Mouse (Mus musculus) embryonic facial prominence, embryonic 10.5 days (tissue): ENCODE measurements around the gene Antxrl. TPM values are rescaled to one million over a fixed set of nuclear protein-coding genes. Genes with fewer than 3 reads are reported as not detected.

Source experiments
- DNase-seq: peaks from one replicate; pipeline ENCODE4 v3.0.0-alpha.2; 2017; ENCODE audit warnings: low spot score
- H3K27ac ChIP-seq: fragments of 300-500 bp; sonication (generic); replicated peaks from 2 replicates; pipeline ENCODE4 v1.5.1; 2016; ENCODE audit warnings: mild to moderate bottlenecking
- H3K27me3 ChIP-seq: fragments of 300-500 bp; sonication (generic); replicated peaks from 2 replicates; pipeline ENCODE4 v1.6.1; 2016; ENCODE audit warnings: low read depth, mild to moderate bottlenecking; ENCODE audit not compliant: poor library complexity, severe bottlenecking
- H3K36me3 ChIP-seq: fragments of 300-500 bp; sonication (generic); replicated peaks from 2 replicates; pipeline ENCODE4 v1.6.1; 2016; ENCODE audit warnings: mild to moderate bottlenecking, moderate library complexity
- H3K4me1 ChIP-seq: fragments of 300-500 bp; sonication (generic); 2 replicates; pipeline ENCODE4 v1.6.1; 2016
- H3K4me3 ChIP-seq: fragments of 300-500 bp; sonication (generic); 2 replicates; pipeline ENCODE4 v1.5.1; 2016; ENCODE audit warnings: mild to moderate bottlenecking, moderate library complexity
- H3K9me3 ChIP-seq: fragments of 300-500 bp; sonication (generic); 2 replicates; pipeline ENCODE4 v1.6.1; 2016; ENCODE audit warnings: mild to moderate bottlenecking
- WGBS: fragments of 180-500 bp; shearing (Covaris S2); methylation state at CpG from one replicate; pipeline ENCODE4 v1.1.7; 2016; 5-methylcytosine and 5-hydroxymethylcytosine counted together
- polyA plus RNA-seq: library from polyadenylated mRNA; unstranded; fragments of >200 nt; fragmentation: Nextera tagmentation; extraction: Ambion mirVana; gene quantifications from 2 replicates; pipeline ENCODE4 v1.2.1, GENCODE M21; 2016

The Antxrl gene
- not detected in 2 replicates for polyA plus RNA-seq

GRCm38 (mm10) chr14:34052516-34052915 is at the start of gene Antxrl:
Gene Antxrl, plus strand, starts transcription at chr14:34052707.
- H3K27me3 ChIP-seq: no peaks in the 10 kb centered on the region
- no peaks in the 10 kb centered on the region for H3K9me3 ChIP-seq
- H3K4me1 ChIP-seq: no peaks in the 10 kb centered on the region
- WGBS: 91% methylated on average over 6 of the region's 6 CpGs
- H3K36me3 ChIP-seq: no peaks in the 10 kb centered on the region
- H3K27ac ChIP-seq: no peak within 1 kb of the TSS
- no peak within 1 kb of the TSS for H3K4me3 ChIP-seq
- no peak for DNase-seq

- Histone ChIP-seq H3K36me3 (no peaks in the 10 kb centered on the region), H3K4me3 (no peak within 1 kb of the TSS), H3K27me3 (no peaks in the 10 kb centered on the region), H3K9me3 (no peaks in the 10 kb centered on the region), H3K27ac (no peak within 1 kb of the TSS), H3K4me1 (no peaks in the 10 kb centered on the region)
- WGBS: 85% methylated on average over 3 of the region's 3 CpGs
- DNase-seq: no peak
These were observed 37.4 kb upstream of the Antxrl start, which contains the start of gene Gm30083 for GRCm38 (mm10) chr14:34015063-34015462. Gene Gm30083, minus strand, starts transcription at chr14:34015182.

- 94% methylated on average over 4 of the region's 4 CpGs for WGBS
- H3K9me3 ChIP-seq: no peaks in the 10 kb centered on the region
- H3K27me3 ChIP-seq: no peaks in the 10 kb centered on the region
- no peak within 1 kb of the TSS for H3K4me3 ChIP-seq
- no peak within 1 kb of the TSS for H3K27ac ChIP-seq
- no peaks in the 10 kb centered on the region for H3K36me3 ChIP-seq
- H3K4me1 ChIP-seq: no peaks in the 10 kb centered on the region
- DNase-seq: no peak
These were observed 36.1 kb upstream of the Antxrl start, which contains the start of gene Gm5460 for GRCm38 (mm10) chr14:34016381-34016780. Gene Gm5460, plus strand, starts transcription at chr14:34016758.

- Histone ChIP-seq H3K4me3 (no peak overlapping the region), H3K36me3 (no peaks in the 10 kb centered on the region), H3K27me3 (no peaks in the 10 kb centered on the region), H3K4me1 (no peaks in the 10 kb centered on the region), H3K27ac (no peak overlapping the region), H3K9me3 (no peaks in the 10 kb centered on the region)
- no peak for DNase-seq
- WGBS: 85% methylated on average over 2 of the region's 2 CpGs
These were observed 35.6 kb upstream of the Antxrl start for GRCm38 (mm10) chr14:34016938-34017337.

GRCm38 (mm10) chr14:34026710-34027109 is 25.8 kb upstream of the Antxrl start:
- H3K4me3 ChIP-seq: no peak overlapping the region
- H3K4me1 ChIP-seq: no peaks in the 10 kb centered on the region
- WGBS: 77% methylated on average over 2 of the region's 2 CpGs
- peaks cover 7% of the 10 kb centered on the region; the same call in 1 of the 2 replicates for H3K9me3 ChIP-seq
- DNase-seq: no peak
- no peaks in the 10 kb centered on the region for H3K27me3 ChIP-seq
- no peak overlapping the region for H3K27ac ChIP-seq
- no peaks in the 10 kb centered on the region for H3K36me3 ChIP-seq

GRCm38 (mm10) chr14:34033841-34034610 is 18.5 kb upstream of the Antxrl start:
- no peak for DNase-seq
- Histone ChIP-seq H3K36me3 (no peaks in the 10 kb centered on the region), H3K4me3 (no peak overlapping the region), H3K9me3 (no peaks in the 10 kb centered on the region), H3K27me3 (no peaks in the 10 kb centered on the region), H3K27ac (no peak overlapping the region), H3K4me1 (no peaks in the 10 kb centered on the region)
- 89% methylated on average over 8 of the region's 8 CpGs for WGBS

GRCm38 (mm10) chr14:34041241-34041640 is 11.3 kb upstream of the Antxrl start:
- Histone ChIP-seq H3K9me3 (no peaks in the 10 kb centered on the region), H3K27ac (no peak overlapping the region), H3K36me3 (no peaks in the 10 kb centered on the region), H3K4me1 (no peaks in the 10 kb centered on the region), H3K4me3 (no peak overlapping the region), H3K27me3 (no peaks in the 10 kb centered on the region)
- WGBS: 84% methylated on average over 4 of the region's 4 CpGs
- DNase-seq: no peak

GRCm38 (mm10) chr14:34043341-34043740 is 9.2 kb upstream of the Antxrl start:
- no peaks in the 10 kb centered on the region for H3K36me3 ChIP-seq
- no peak for DNase-seq
- H3K4me3 ChIP-seq: no peak overlapping the region
- no peaks in the 10 kb centered on the region for H3K27me3 ChIP-seq
- WGBS: 63% methylated on average over 3 of the region's 3 CpGs
- H3K4me1 ChIP-seq: no peaks in the 10 kb centered on the region
- H3K9me3 ChIP-seq: no peaks in the 10 kb centered on the region
- H3K27ac ChIP-seq: no peak overlapping the region

- Histone ChIP-seq H3K4me3 (no peak overlapping the region), H3K27me3 (no peaks in the 10 kb centered on the region), H3K9me3 (no peaks in the 10 kb centered on the region), H3K27ac (no peak overlapping the region), H3K4me1 (no peaks in the 10 kb centered on the region), H3K36me3 (no peaks in the 10 kb centered on the region)
- 83% methylated on average over 5 of the region's 5 CpGs for WGBS
- no peak for DNase-seq
These were observed 2.3 kb upstream of the Antxrl start for GRCm38 (mm10) chr14:34050101-34050779.

GRCm38 (mm10) chr14:34071665-34072064 is 19.2 kb downstream of the Antxrl start:
- peak; percentile 35 for DNase-seq
- WGBS: 61% methylated on average over 6 of the region's 6 CpGs
- no peaks in the 10 kb centered on the region for H3K9me3 ChIP-seq

GRCm38 (mm10) chr14:34075346-34075745 is 22.8 kb downstream of the Antxrl start:
- Histone ChIP-seq H3K4me3 (no peak overlapping the region), H3K36me3 (no peaks in the 10 kb centered on the region), H3K4me1 (no peaks in the 10 kb centered on the region; the same call in 1 of the 2 replicates), H3K27me3 (0 out of 2 replicates have a peak, but pooled peaks cover 5% of the 10 kb centered on the region), H3K9me3 (no peaks in the 10 kb centered on the region), H3K27ac (no peak overlapping the region)
- DNase-seq: no peak
- 39% methylated on average over 4 of the region's 4 CpGs for WGBS

More at GRCm38 (mm10) chr14:34071665-34072064, 19.2 kb downstream of the Antxrl start:
- Histone ChIP-seq H3K27ac (no peak overlapping the region), H3K4me3 (no peak overlapping the region), H3K36me3 (no peaks in the 10 kb centered on the region), H3K4me1 (no peaks in the 10 kb centered on the region; the same call in 1 of the 2 replicates), H3K27me3 (no peaks in the 10 kb centered on the region)

GRCm38 (mm10) chr14:34077222-34077621 is 24.7 kb downstream of the Antxrl start:
- WGBS: 63% methylated on average over 5 of the region's 5 CpGs
- Histone ChIP-seq H3K4me1 (no peaks in the 10 kb centered on the region), H3K9me3 (no peaks in the 10 kb centered on the region), H3K27me3 (0 out of 2 replicates have a peak, but pooled peaks cover 5% of the 10 kb centered on the region), H3K36me3 (no peaks in the 10 kb centered on the region), H3K4me3 (no peak overlapping the region), H3K27ac (no peak overlapping the region)
- no peak for DNase-seq
